In genomic region chr7:101419013-101419770, GRCm38 (mm10) we compare ENCODE assay signal across 8 mouse cellular contexts. TPM values are rescaled to one million over a fixed set of nuclear protein-coding genes. Genes with fewer than 3 reads are reported as not detected.
A peak's percentile ranks its signal among the peaks of the same experiment; 100 is the strongest.
DNase-seq lines count a peak whose midpoint lies in the region; ATAC-seq lines count a peak whose summit lies in the region.

No protein-coding gene starts in this region.

- peak overlapping the region; percentile 23; the same call in 1 of the 2 replicates for H3K4me3 ChIP-seq in hindbrain, embryonic 10.5 days
- H3K4me3 ChIP-seq in neural tube, embryonic 13.5 days: no peak overlapping the region
- no peak overlapping the region for H3K4me3 ChIP-seq in heart, embryonic 11.5 days (ENCODE audit: low read depth, low read length)

- H3K36me3 ChIP-seq in hindbrain, embryonic 10.5 days: no peaks in the 10 kb centered on the region
- H3K36me3 ChIP-seq in neural tube, embryonic 13.5 days: no peaks in the 10 kb centered on the region
- H3K36me3 ChIP-seq in heart, embryonic 11.5 days (ENCODE audit: control insufficient read depth, insufficient read depth, low read length): no peaks in the 10 kb centered on the region

- peak; percentile 50 for DNase-seq in right cerebral cortex, adult 18-20 months
- no peak for DNase-seq in right cerebral cortex, postnatal 14 days
- peak; percentile 71 for DNase-seq in embryo, embryonic 10.5 days (ENCODE audit: low spot score)
- DNase-seq in hindbrain, embryonic 10.5 days (ENCODE audit: low spot score): peak; percentile 55
- DNase-seq in heart, adult 11 months: no peak
- DNase-seq in frontal cortex, postnatal 10 days (ENCODE audit: low spot score in 2 of 2): no peak

- H3K27ac ChIP-seq in hindbrain, embryonic 10.5 days: no peak overlapping the region
- no peak overlapping the region for H3K27ac ChIP-seq in neural tube, embryonic 13.5 days (replicated peaks)
- H3K27ac ChIP-seq in heart, embryonic 11.5 days (ENCODE audit: low read depth, low read length): no peak overlapping the region

- H3K9me3 ChIP-seq in hindbrain, embryonic 10.5 days: no peaks in the 10 kb centered on the region
- H3K9me3 ChIP-seq in neural tube, embryonic 13.5 days: no peaks in the 10 kb centered on the region
- no peaks in the 10 kb centered on the region for H3K9me3 ChIP-seq in heart, embryonic 11.5 days (replicated peaks; ENCODE audit: control insufficient read depth, low read length)

- H3K9ac ChIP-seq in neural tube, embryonic 13.5 days: no peak overlapping the region
- H3K9ac ChIP-seq in heart, embryonic 11.5 days (ENCODE audit: low read depth, low read length): no peak overlapping the region

- H3K4me1 ChIP-seq in hindbrain, embryonic 10.5 days (replicated peaks): peaks cover 43% of the 10 kb centered on the region
- peaks cover 47% of the 10 kb centered on the region for H3K4me1 ChIP-seq in neural tube, embryonic 13.5 days (replicated peaks)
- peaks cover 17% of the 10 kb centered on the region for H3K4me1 ChIP-seq in heart, embryonic 11.5 days (ENCODE audit: control insufficient read depth, insufficient read depth, low read length)

- 4% methylated on average over 27 of the region's 27 CpGs for WGBS in hindbrain, embryonic 10.5 days
- 5% methylated on average over 27 of the region's 27 CpGs for WGBS in neural tube, embryonic 13.5 days
- 5% methylated on average over 27 of the region's 27 CpGs for WGBS in heart, embryonic 11.5 days (ENCODE audit: insufficient replicate concordance)

- peaks cover 56% of the 10 kb centered on the region for H3K27me3 ChIP-seq in hindbrain, embryonic 10.5 days (ENCODE audit: insufficient read depth, poor library complexity, severe bottlenecking)
- peaks cover 47% of the 10 kb centered on the region for H3K27me3 ChIP-seq in neural tube, embryonic 13.5 days
- peaks cover 46% of the 10 kb centered on the region for H3K27me3 ChIP-seq in heart, embryonic 11.5 days (ENCODE audit: control insufficient read depth, insufficient read depth, low read length)

- H3K4me2 ChIP-seq in neural tube, embryonic 13.5 days: peak overlapping the region; percentile 31
- H3K4me2 ChIP-seq in heart, embryonic 11.5 days: no peak overlapping the region

- no peak for ATAC-seq in neural tube, embryonic 13.5 days (ENCODE audit: low read depth)
- ATAC-seq in heart, embryonic 11.5 days (replicated peaks; ENCODE audit: insufficient number of reproducible peaks, low FRiP score, low TSS enrichment): no peak

RNA-seq across cellular contexts. Expression of gene Pde2a, which starts 2.3 kb away (rescaled TPM):
- 18.3 and 30.3 TPM in 2 replicates for polyA plus RNA-seq in hindbrain, embryonic 10.5 days (2016; fragmentation: Nextera tagmentation; extraction: Ambion mirVana)
- 43.6 TPM in 2 replicates for polyA plus RNA-seq in neural tube, embryonic 13.5 days (2015; fragmentation: Nextera tagmentation; extraction: Ambion mirVana)
- 5.8 and 5.9 TPM in 2 replicates for polyA plus RNA-seq in heart, embryonic 11.5 days (2014; fragmentation: Nextera tagmentation; extraction: Ambion mirVana)

RNA-seq across cellular contexts. Expression of gene Gm45837, which starts 8.5 kb away (rescaled TPM):
- polyA plus RNA-seq in hindbrain, embryonic 10.5 days (2016; fragmentation: Nextera tagmentation; extraction: Ambion mirVana): 0.82 and 1.3 TPM in 2 replicates
- not detected in 2 replicates for polyA plus RNA-seq in neural tube, embryonic 13.5 days (2015; fragmentation: Nextera tagmentation; extraction: Ambion mirVana)
- 0.89 TPM in 1 of 2 replicates, not detected in the other for polyA plus RNA-seq in heart, embryonic 11.5 days (2014; fragmentation: Nextera tagmentation; extraction: Ambion mirVana)

Comparison
In these comparisons a context has a peak if more than half of its experiments do, and no peak if none do; other contexts are left out.
1. DNase-seq: peak in right cerebral cortex, adult 18-20 months (single experiment), embryo, embryonic 10.5 days (single experiment) and hindbrain, embryonic 10.5 days (single experiment); none in right cerebral cortex, postnatal 14 days (single experiment), heart, adult 11 months (single experiment) and frontal cortex, postnatal 10 days (0 of 2).